Mouse (Mus musculus): ENCODE data around the gene B230219D22Rik.

The B230219D22Rik gene

GRCm38 (mm10) chr13:55726598-55727119 lies 33.7 kb downstream of the B230219D22Rik start:
- DNase-seq (ENCODE audit: low read depth, low spot score), result no peak

GRCm38 (mm10) chr13:55727120-55727838 lies 34.4 kb downstream of the B230219D22Rik start, which contains the start of gene Pcbd2:
Gene Pcbd2 (plus strand): TSS chr13:55727368.
- peak; percentile 87 for DNase-seq (ENCODE audit: low read depth, low spot score)

- peak; percentile 81 for DNase-seq (ENCODE audit: low read depth, low spot score)
Observed at GRCm38 (mm10) chr13:55727839-55728238, 34.9 kb downstream of the B230219D22Rik start.

- peak; percentile 94 for DNase-seq (ENCODE audit: low read depth, low spot score)
Observed at GRCm38 (mm10) chr13:55730716-55731115, 37.8 kb downstream of the B230219D22Rik start.

GRCm38 (mm10) chr13:55732121-55732520 lies 39.2 kb downstream of the B230219D22Rik start:
- DNase-seq (ENCODE audit: low read depth, low spot score), result no peak

GRCm38 (mm10) chr13:55733628-55734502 lies 40.9 kb downstream of the B230219D22Rik start:
- DNase-seq (ENCODE audit: low read depth, low spot score), result peak; percentile 54

GRCm38 (mm10) chr13:55737885-55738284 lies 45.0 kb downstream of the B230219D22Rik start:
- no peak for DNase-seq (ENCODE audit: low read depth, low spot score)

GRCm38 (mm10) chr13:55742306-55742705 lies 49.4 kb downstream of the B230219D22Rik start:
- no peak for DNase-seq (ENCODE audit: low read depth, low spot score)

Measured in ZHBTc4 (cell line).